Mouse (Mus musculus): ENCODE data around the gene Slc37a4. TPM values are rescaled to one million over a fixed set of nuclear protein-coding genes. Genes with fewer than 3 reads are reported as not detected.
"Not testable (repeated sequence)": the region's sequence is repeated elsewhere in the genome, so short reads cannot be mapped to it uniquely, and the experiment has no call there.

The Slc37a4 gene
- polyA plus RNA-seq, 1 experiment from 2014 or later = 17.7 TPM

DNA sequence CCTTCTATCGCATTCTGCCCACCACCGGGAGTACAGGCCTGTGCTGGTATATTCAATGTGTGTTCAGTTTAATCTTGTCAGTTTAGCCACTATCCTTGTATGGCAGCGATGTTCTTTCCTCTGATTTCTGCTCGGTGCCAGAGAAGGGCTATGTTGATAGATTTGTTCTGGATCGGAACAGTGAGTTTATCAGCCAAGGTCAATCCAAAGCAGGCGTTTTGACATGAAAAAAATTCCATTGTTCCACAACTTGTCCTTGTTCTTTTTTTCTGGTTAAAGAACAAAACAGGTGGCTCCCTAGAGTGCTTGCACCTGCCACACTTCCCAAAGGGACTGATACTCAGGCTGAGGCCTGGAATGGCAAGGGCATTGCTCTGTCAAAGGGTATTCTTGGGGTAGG, 20.5 kb upstream of the Slc37a4 start:
- DNase-seq (ENCODE audit: low spot score) (no peak), ATAC-seq (no peak)
- Histone ChIP-seq H3K27me3 (replicated peaks; ENCODE audit: insufficient read depth, low read length) (no peaks in the 10 kb centered on the region), H3K4me1 (ENCODE audit: insufficient read depth, low read depth, low read length) (peaks cover 4% of the 10 kb centered on the region), H3K36me3 (ENCODE audit: insufficient read depth, low read length) (no peaks in the 10 kb centered on the region), H3K9me3 (ENCODE audit: low read length) (no peaks in the 10 kb centered on the region), H3K9ac (replicated peaks; ENCODE audit: low read depth) (no peak overlapping the region), H3K4me3 (ENCODE audit: low read depth, low read length) (no peak overlapping the region), H3K27ac (ENCODE audit: low read length) (no peak overlapping the region), H3K4me2 (replicated peaks; ENCODE audit: low read depth, low read length) (no peak overlapping the region)
- WGBS = 77% methylated on average over 6 of the region's 6 CpGs
- no peak for TF ChIP-seq CTCF (IDR thresholded peaks at IDR 0.05)
- TF ChIP-seq EP300 (IDR thresholded peaks at IDR 0.05) = no peak

DNA sequence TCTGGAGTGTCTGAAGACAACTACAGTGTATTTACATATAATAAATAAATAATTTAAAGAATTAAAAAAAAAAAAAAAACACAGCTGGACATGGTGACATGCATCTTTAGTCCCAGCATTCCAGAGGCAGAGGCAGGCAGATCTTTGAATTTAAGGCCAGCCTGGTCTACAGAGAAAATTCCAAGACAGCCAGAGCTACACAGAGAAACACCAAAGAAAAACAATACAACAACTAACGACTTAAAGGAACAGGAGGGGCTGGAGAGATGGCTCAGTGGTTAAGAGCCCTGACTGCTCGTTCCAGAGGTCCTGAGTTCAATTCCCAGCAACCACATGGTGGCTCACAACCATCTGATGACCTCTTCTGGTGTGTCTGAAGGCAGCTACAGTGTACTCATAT, 19.3 kb upstream of the Slc37a4 start:
- not testable (repeated sequence) for H3K4me1 ChIP-seq (ENCODE audit: insufficient read depth, low read depth, low read length); H3K9me3 ChIP-seq (ENCODE audit: low read length); DNase-seq (ENCODE audit: low spot score); ATAC-seq; H3K27ac ChIP-seq (ENCODE audit: low read length); H3K4me3 ChIP-seq (ENCODE audit: low read depth, low read length); H3K27me3 ChIP-seq (replicated peaks; ENCODE audit: insufficient read depth, low read length); H3K9ac ChIP-seq (replicated peaks; ENCODE audit: low read depth); H3K36me3 ChIP-seq (ENCODE audit: insufficient read depth, low read length); H3K4me2 ChIP-seq (replicated peaks; ENCODE audit: low read depth, low read length)
- WGBS = 84% methylated on average over 2 of the region's 2 CpGs

DNA sequence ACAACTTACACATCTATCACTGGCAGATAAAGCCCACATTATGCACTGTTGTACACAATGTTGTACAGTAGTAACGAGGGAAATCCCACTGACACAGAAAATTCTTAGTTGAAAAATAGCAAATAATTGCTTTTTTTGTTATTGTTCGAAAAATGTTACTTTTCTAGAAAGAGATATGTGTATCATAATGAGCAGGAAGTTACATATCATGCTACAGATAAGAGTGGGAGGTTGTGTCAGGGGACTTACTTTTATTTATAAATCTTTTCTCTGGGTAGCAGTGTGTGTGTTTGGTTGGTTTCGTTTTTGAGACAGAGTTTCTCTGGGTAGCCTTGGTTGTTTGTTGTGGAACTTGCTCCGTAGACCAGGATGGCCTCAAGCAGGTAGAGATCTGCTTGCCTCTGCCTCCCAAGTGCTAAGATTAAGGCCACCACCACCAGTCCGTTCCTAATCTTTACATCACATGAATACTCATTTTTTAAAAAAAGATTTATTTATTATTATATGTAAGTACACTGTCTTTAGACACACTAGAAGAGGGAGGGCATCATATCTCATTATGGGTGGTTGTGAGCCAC, 18.4 kb upstream of the Slc37a4 start:
- Histone ChIP-seq H3K9ac (replicated peaks; ENCODE audit: low read depth) (0 out of 2 replicates have a peak overlapping the region, but pooled peaks have one; percentile 44), H3K4me3 (ENCODE audit: low read depth, low read length) (peak overlapping the region; percentile 70; the same call in 1 of the 2 replicates), H3K9me3 (ENCODE audit: low read length) (no peaks in the 10 kb centered on the region), H3K4me1 (ENCODE audit: insufficient read depth, low read depth, low read length) (peaks cover 4% of the 10 kb centered on the region), H3K36me3 (ENCODE audit: insufficient read depth, low read length) (peaks cover 7% of the 10 kb centered on the region; the same call in 1 of the 2 replicates), H3K4me2 (replicated peaks; ENCODE audit: low read depth, low read length) (peak overlapping the region; percentile 59), H3K27ac (ENCODE audit: low read length) (no peak overlapping the region), H3K27me3 (replicated peaks; ENCODE audit: insufficient read depth, low read length) (no peaks in the 10 kb centered on the region)
- 78% methylated on average over 5 of the region's 5 CpGs for WGBS
- DNase-seq (ENCODE audit: low spot score) (no peak), ATAC-seq (no peak)
- TF ChIP-seq EP300 (IDR thresholded peaks at IDR 0.05) (no peak), CTCF (IDR thresholded peaks at IDR 0.05) (no peak)

DNA sequence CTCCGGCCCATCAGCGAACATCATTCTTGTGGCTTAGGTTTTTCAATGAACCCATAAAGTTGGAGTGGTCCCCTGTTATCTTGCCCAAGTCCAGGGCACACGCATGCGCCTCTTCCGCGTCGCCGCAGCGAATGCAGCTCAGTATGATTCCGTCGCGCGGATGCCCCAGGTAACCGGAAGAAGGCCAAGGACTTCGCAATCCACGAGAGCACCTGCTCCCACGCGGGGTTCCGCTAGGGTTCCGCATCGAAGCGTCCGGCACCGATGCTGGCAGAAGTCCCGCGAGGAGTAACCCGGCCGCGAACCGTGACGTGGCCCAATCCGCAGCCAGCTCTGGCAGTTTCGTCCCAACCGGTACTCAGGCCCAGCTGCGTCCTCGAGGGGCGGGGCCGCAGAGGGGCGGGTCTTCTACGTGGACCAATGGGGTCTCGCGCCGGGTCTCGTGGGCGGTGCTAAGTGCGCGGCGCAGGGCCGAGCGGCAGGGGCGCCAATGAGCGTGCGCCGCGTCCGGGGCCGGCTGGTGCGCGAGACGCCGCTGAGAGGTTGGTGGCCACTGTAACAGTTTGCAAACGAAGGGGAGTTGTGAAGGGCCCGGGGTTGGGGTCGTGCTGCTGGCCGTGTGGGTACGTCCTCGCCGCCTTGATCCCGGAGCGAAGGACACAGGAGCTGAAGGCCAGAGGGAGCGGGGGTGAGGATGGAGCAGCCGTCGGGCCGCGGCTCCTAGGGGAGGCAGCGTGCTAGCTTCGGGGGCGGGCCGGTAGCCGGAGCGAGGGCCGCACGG, 17.4 kb upstream of the Slc37a4 start, which contains the start of gene Hyou1:
Gene Hyou1 (plus strand): TSS at position 437 of the 781 bp plus-strand sequence.
- DNase-seq (ENCODE audit: low spot score) (peak; percentile 98), ATAC-seq (peak; percentile 99)
- WGBS = under 1% methylated on average over 81 of the region's 83 CpGs
- H3K27me3 ChIP-seq (replicated peaks; ENCODE audit: insufficient read depth, low read length) = no peaks in the 10 kb centered on the region
- peaks cover 4% of the 10 kb centered on the region for H3K4me1 ChIP-seq (ENCODE audit: insufficient read depth, low read depth, low read length)
- H3K4me3 ChIP-seq (ENCODE audit: low read depth, low read length) = peak within 1 kb of the TSS; percentile 70
- H3K9me3 ChIP-seq (ENCODE audit: low read length) = no peaks in the 10 kb centered on the region
- H3K9ac ChIP-seq (replicated peaks; ENCODE audit: low read depth) = peak within 1 kb of the TSS; percentile 70
- TF ChIP-seq CTCF (IDR thresholded peaks at IDR 0.05) = peak; percentile 57
- no peak for TF ChIP-seq EP300 (IDR thresholded peaks at IDR 0.05)
- peak within 1 kb of the TSS; percentile 93 for H3K4me2 ChIP-seq (replicated peaks; ENCODE audit: low read depth, low read length)
- H3K27ac ChIP-seq (ENCODE audit: low read length) = peak within 1 kb of the TSS; percentile 77
- H3K36me3 ChIP-seq (ENCODE audit: insufficient read depth, low read length) = peaks cover 17% of the 10 kb centered on the region; the same call in 1 of the 2 replicates

DNA sequence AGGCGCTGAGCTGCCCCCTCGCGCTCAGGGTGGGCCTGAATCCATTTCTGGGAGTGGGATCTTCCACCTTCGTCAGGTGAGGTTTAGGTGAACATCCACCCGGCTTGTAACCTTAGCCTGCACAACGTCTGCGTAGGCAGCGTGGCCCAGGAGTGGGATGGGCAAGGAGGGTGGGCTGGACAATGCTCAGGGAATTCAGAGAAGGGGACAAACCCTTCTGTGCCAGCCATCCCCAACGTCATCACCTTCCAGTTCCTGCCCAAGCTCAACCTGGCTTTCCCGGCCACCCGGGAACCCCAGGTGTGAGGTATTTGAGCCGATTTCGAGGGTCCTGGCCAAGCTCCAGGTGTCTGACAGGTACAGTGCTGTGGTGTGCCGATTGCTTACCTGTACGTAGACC, 16.8 kb upstream of the Slc37a4 start:
- Histone ChIP-seq H3K4me1 (ENCODE audit: insufficient read depth, low read depth, low read length) (peaks cover 4% of the 10 kb centered on the region), H3K27ac (ENCODE audit: low read length) (peak overlapping the region; percentile 75), H3K4me2 (replicated peaks; ENCODE audit: low read depth, low read length) (peak overlapping the region; percentile 93), H3K36me3 (ENCODE audit: insufficient read depth, low read length) (peaks cover 20% of the 10 kb centered on the region; the same call in 1 of the 2 replicates), H3K9me3 (ENCODE audit: low read length) (no peaks in the 10 kb centered on the region), H3K9ac (replicated peaks; ENCODE audit: low read depth) (peak overlapping the region; percentile 70), H3K27me3 (replicated peaks; ENCODE audit: insufficient read depth, low read length) (no peaks in the 10 kb centered on the region), H3K4me3 (ENCODE audit: low read depth, low read length) (peak overlapping the region; percentile 70)
- DNase-seq (ENCODE audit: low spot score) (peak; percentile 14), ATAC-seq (peak; percentile 4)
- TF ChIP-seq EP300 (IDR thresholded peaks at IDR 0.05) = no peak
- TF ChIP-seq CTCF (IDR thresholded peaks at IDR 0.05) = no peak
- WGBS = 3% methylated on average over 14 of the region's 15 CpGs

DNA sequence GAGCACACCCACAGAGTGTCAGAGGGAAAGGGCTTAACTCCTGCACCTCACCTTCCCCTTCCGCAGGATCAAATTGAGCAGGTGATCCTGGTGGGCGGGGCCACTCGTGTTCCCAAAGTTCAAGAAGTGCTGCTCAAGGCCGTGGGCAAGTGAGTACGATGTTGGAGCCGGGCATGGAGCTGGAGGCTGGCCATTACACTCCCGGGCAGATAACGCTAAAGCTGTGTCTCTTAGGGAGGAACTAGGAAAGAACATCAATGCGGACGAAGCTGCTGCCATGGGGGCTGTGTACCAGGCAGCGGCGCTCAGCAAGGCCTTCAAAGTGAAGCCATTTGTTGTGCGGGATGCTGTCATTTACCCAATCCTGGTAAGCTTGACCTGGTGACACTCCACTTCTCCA, 12.1 kb upstream of the Slc37a4 start:
- no peaks in the 10 kb centered on the region for H3K27me3 ChIP-seq (replicated peaks; ENCODE audit: insufficient read depth, low read length)
- H3K36me3 ChIP-seq (ENCODE audit: insufficient read depth, low read length) = peaks cover 54% of the 10 kb centered on the region
- no peak overlapping the region for H3K4me2 ChIP-seq (replicated peaks; ENCODE audit: low read depth, low read length)
- no peak overlapping the region for H3K27ac ChIP-seq (ENCODE audit: low read length)
- no peaks in the 10 kb centered on the region for H3K9me3 ChIP-seq (ENCODE audit: low read length)
- TF ChIP-seq EP300 (IDR thresholded peaks at IDR 0.05) = no peak
- no peak for TF ChIP-seq CTCF (IDR thresholded peaks at IDR 0.05)
- H3K4me1 ChIP-seq (ENCODE audit: insufficient read depth, low read depth, low read length) = peaks cover 4% of the 10 kb centered on the region; the same call in 1 of the 2 replicates
- H3K9ac ChIP-seq (replicated peaks; ENCODE audit: low read depth) = no peak overlapping the region
- 87% methylated on average over 13 of the region's 13 CpGs for WGBS
- ATAC-seq = no peak
- no peak overlapping the region for H3K4me3 ChIP-seq (ENCODE audit: low read depth, low read length)
- DNase-seq (ENCODE audit: low spot score) = no peak
